Mouse (Mus musculus) kidney, embryonic 14.5 days (tissue): ENCODE measurements around the gene Nav2. TPM values are rescaled to one million over a fixed set of nuclear protein-coding genes. Genes with fewer than 3 reads are reported as not detected.

Source experiments
- ATAC-seq: fragments of 200-750 bp; cut with Nextera tagmentation; 2 replicates; pipeline ENCODE4 v1.8.0; 2017; ENCODE audit warnings: moderate number of reproducible peaks, mild to moderate bottlenecking, moderate TSS enrichment, moderate library complexity; ENCODE audit not compliant: low FRiP score, low TSS enrichment
- H3K27ac ChIP-seq: fragments of 300-500 bp; sonication (generic); 2 replicates; pipeline ENCODE4 v1.5.1; 2014; ENCODE audit warnings: low read depth, mild to moderate bottlenecking, low read length, moderate library complexity, mixed read lengths
- H3K27me3 ChIP-seq: fragments of 300-500 bp; sonication (generic); 2 replicates; pipeline ENCODE4 v1.6.1; 2014; ENCODE audit warnings: mild to moderate bottlenecking, low read length; ENCODE audit not compliant: control insufficient read depth, insufficient read depth
- H3K36me3 ChIP-seq: fragments of 300-500 bp; sonication (generic); 2 replicates; pipeline ENCODE4 v1.6.1; 2014; ENCODE audit warnings: low read length, mixed read lengths; ENCODE audit not compliant: control insufficient read depth, insufficient read depth
- H3K4me1 ChIP-seq: fragments of 300-500 bp; sonication (generic); 2 replicates; pipeline ENCODE4 v1.6.1; 2014; ENCODE audit warnings: low read length, mixed read lengths; ENCODE audit not compliant: control insufficient read depth, insufficient read depth
- H3K4me2 ChIP-seq: fragments of 300-500 bp; sonication (generic); replicated peaks from 2 replicates; pipeline ENCODE4 v1.6.1; 2014; ENCODE audit warnings: low read depth, mild to moderate bottlenecking, low read length
- H3K4me3 ChIP-seq: fragments of 300-500 bp; sonication (generic); 2 replicates; pipeline ENCODE4 v1.5.1; 2014; ENCODE audit warnings: mild to moderate bottlenecking, low read length
- H3K9ac ChIP-seq: fragments of 300-500 bp; sonication (generic); 2 replicates; pipeline ENCODE4 v1.6.1; 2014; ENCODE audit warnings: low read depth, mild to moderate bottlenecking, low read length, moderate library complexity
- H3K9me3 ChIP-seq: fragments of 300-500 bp; sonication (generic); 2 replicates; pipeline ENCODE4 v1.6.1; 2016; ENCODE audit warnings: low read length; ENCODE audit not compliant: control insufficient read depth
- WGBS: fragments of 180-500 bp; shearing (Covaris S2); extraction: QIAGEN DNeasy Blood & Tissue Kit; methylation state at CpG from one replicate; pipeline ENCODE4 v1.1.7; 2014; 5-methylcytosine and 5-hydroxymethylcytosine counted together
- polyA plus RNA-seq: library from polyadenylated mRNA; unstranded; fragments of >200 nt; fragmentation: Nextera tagmentation; extraction: Ambion mirVana; gene quantifications from 2 replicates; pipeline ENCODE4 v1.2.1, GENCODE M21; 2014

Gene Nav2
- polyA plus RNA-seq, 1 experiment from 2014 or later: 49.2 TPM

DNA sequence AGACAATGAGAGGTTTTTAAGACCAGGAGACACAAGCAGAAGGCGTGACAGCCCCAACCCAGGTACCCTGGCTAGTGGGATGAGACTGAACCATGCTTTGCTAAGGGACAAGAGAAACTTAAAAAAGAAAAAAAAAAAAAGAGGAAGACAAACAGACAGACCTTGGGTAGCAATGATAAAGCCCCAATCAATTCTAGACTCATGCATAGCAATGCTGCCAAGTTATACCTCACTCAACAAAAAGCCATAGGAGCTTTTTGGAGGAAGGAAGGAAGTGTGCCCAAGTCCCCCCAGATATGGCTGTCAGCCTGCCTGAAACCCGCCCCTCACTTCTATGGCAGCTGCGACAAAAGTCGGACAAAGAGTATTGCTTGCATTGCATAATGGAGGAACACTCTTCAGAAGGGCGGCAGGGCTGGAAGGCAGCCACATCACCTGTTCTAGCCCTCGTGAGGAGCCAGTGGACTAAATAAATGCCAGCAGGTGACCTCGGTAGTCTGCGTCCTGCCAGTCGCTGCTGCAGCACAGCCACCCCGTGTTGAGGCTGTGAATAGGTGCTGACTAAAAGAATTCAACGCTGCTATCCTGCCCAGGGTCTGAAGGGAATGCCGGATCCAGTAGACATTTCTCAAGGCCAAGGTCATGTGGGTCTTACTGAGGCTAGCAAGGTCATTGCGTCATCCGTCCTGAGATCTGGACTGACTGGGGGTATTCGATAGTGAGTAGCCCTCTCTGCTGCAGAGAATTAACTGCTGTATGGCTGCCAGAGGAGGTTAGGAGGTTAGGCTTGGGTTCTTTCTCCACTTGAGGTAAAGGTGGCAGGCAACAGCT, 696.7 kb downstream of the Nav2 start:
- no peak for ATAC-seq
- H3K4me3 ChIP-seq: no peak overlapping the region
- H3K9me3 ChIP-seq: no peaks in the 10 kb centered on the region
- no peak overlapping the region for H3K27ac ChIP-seq
- peaks cover 9% of the 10 kb centered on the region; the same call in 1 of the 2 replicates for H3K4me1 ChIP-seq
- no peak overlapping the region for H3K9ac ChIP-seq
- WGBS: 91% methylated on average over 15 of the region's 15 CpGs
- H3K4me2 ChIP-seq: no peak overlapping the region
- H3K27me3 ChIP-seq: no peaks in the 10 kb centered on the region
- H3K36me3 ChIP-seq: peaks cover 46% of the 10 kb centered on the region

GRCm38 (mm10) chr7:49616258-49616735, 707.8 kb downstream of the Nav2 start:
- H3K9ac ChIP-seq: no peak overlapping the region
- no peaks in the 10 kb centered on the region for H3K4me1 ChIP-seq
- ATAC-seq: peak; percentile 75
- H3K36me3 ChIP-seq: no peaks in the 10 kb centered on the region
- H3K4me3 ChIP-seq: no peak overlapping the region
- no peak overlapping the region; the same call in 1 of the 2 replicates for H3K4me2 ChIP-seq
- WGBS: 12% methylated on average over 5 of the region's 7 CpGs
- no peaks in the 10 kb centered on the region for H3K27me3 ChIP-seq
- no peaks in the 10 kb centered on the region for H3K9me3 ChIP-seq
- H3K27ac ChIP-seq: no peak overlapping the region

DNA sequence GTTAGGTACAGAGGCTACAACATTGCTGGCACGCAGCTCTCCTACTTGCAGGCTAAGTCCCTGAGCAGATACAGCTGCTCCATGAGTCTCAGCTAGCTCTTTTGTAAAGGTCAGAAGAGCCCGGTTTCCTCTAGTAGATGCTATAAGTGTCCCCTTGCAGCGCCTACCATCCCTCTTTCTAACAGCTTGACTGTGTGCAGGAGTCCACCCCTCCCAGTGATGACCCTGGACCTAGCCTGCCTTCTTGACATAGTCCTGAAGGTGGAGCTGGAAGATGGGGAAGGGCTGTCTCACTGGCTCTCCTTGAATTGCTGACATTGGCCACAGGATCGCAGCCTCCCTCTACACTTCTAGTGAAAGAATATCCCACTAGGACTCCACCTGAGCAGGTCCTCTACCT, 708.6 kb downstream of the Nav2 start:
- Histone ChIP-seq H3K27ac (no peak overlapping the region), H3K4me2 (no peak overlapping the region), H3K4me3 (no peak overlapping the region), H3K36me3 (no peaks in the 10 kb centered on the region), H3K9me3 (no peaks in the 10 kb centered on the region), H3K4me1 (no peaks in the 10 kb centered on the region), H3K9ac (no peak overlapping the region), H3K27me3 (no peaks in the 10 kb centered on the region)
- no peak for ATAC-seq
- 68% methylated on average over 4 of the region's 4 CpGs for WGBS

DNA sequence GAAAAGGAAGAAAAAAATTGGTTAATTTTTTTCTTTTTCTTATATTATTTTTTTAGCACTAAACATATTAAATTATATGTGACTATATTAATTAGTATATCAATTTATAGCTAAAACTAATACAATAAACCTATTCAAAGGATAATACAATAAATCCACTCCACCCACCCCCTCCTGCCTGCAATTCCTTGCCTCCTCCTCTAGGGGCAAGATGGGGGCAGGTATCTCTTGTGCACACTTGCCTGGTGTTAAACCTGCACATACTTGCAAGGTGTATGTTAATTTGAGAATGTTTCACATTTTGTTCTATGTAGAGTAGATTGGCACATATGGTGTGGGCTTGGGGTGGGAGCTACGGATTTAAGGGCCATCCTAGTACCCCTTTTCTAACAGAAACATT, 711.6 kb downstream of the Nav2 start:
- Histone ChIP-seq H3K4me3 (no peak overlapping the region), H3K9ac (no peak overlapping the region), H3K4me1 (no peaks in the 10 kb centered on the region), H3K27ac (no peak overlapping the region), H3K27me3 (no peaks in the 10 kb centered on the region), H3K36me3 (no peaks in the 10 kb centered on the region), H3K4me2 (no peak overlapping the region), H3K9me3 (no peaks in the 10 kb centered on the region)
- WGBS: 86% methylated on average over 1 of the region's 1 CpGs
- no peak for ATAC-seq

DNA sequence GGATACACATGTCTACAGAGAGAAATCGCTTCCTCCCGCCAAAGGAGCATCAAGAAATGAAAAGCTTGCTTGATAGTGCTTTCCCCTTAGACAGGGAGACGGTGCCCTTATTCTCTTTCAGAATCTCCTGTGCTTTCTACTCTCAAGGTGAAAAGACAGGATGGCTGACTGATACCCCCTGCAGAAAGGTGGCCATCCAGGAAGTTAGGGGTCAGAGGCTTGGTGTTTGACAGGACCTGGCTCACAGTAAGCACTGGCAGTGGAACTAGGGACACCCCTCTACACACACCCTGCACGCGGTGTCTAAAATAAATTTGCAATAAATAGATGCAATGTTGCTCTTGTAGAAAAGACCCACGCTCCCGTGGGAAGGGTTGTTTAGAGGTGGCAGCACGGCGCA, 723.4 kb downstream of the Nav2 start:
- H3K36me3 ChIP-seq: no peaks in the 10 kb centered on the region
- no peak overlapping the region for H3K27ac ChIP-seq
- no peak overlapping the region for H3K9ac ChIP-seq

DNA sequence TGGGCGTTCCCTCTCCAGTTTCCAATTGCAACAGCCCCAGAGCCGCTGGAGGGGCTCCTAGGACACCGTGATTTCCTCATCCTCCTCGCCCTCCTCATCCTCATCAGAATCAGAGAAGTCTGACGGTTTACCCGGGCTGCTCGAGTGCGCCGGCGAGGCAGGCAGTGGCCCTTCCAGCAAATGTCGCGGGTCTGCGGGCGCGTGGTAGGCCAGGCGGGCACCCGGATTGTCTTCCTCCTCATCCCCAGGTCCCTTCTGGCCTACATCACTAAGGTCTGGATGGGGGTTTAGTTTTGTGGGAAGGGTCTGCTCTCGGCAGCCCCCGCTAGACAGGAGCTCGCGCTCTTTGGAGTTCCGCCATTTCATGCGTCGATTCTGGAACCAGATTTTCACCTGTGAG, 723.9 kb downstream of the Nav2 start:
- H3K4me2 ChIP-seq: peak overlapping the region; percentile 17; the same call in 1 of the 2 replicates
- no peak overlapping the region for H3K27ac ChIP-seq
- no peak overlapping the region for H3K9ac ChIP-seq
- H3K36me3 ChIP-seq: no peaks in the 10 kb centered on the region
- peaks cover 83% of the 10 kb centered on the region for H3K27me3 ChIP-seq
- no peaks in the 10 kb centered on the region for H3K9me3 ChIP-seq
- peaks cover 5% of the 10 kb centered on the region; the same call in 1 of the 2 replicates for H3K4me1 ChIP-seq
- peak overlapping the region; percentile 19; the same call in 1 of the 2 replicates for H3K4me3 ChIP-seq
- 3% methylated on average over 24 of the region's 24 CpGs for WGBS
- ATAC-seq: no peak

More for the DNA sequence above, 723.4 kb downstream of the Nav2 start:
- Histone ChIP-seq H3K9me3 (no peaks in the 10 kb centered on the region), H3K27me3 (peaks cover 83% of the 10 kb centered on the region), H3K4me2 (no peak overlapping the region), H3K4me1 (peaks cover 5% of the 10 kb centered on the region; the same call in 1 of the 2 replicates), H3K4me3 (no peak overlapping the region)
- 8% methylated on average over 9 of the region's 9 CpGs for WGBS
- no peak for ATAC-seq

DNA sequence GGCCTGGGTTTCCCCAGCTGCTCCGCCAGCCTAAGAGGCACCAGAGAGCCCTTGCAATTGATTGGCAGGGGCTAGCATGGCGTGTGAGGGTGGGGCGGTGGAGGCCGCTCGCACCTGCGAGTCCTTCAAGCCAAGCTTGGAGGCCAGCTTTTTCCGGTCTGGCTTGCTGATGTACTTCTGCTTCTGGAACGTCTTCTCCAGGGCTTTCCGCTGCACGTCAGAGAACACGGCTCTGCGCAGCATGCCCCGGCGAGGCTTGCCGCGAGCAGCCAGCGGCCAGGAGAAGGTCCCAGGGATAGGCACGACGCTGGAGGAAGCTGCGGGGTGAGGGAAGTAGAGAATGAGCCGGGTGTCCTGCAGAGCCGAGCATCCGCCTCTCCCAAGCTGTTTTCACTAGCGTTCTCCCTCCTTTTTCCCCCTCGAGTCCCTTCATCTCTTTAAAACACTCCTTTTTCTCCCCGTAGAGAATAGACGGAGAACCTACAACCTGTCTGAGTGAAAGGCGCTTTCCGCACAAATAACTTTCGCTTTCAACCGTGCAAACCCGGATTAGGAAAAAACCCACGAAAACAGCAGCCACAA, 725.0 kb downstream of the Nav2 start:
- under 1% methylated on average over 33 of the region's 33 CpGs for WGBS
- ATAC-seq: peak; percentile 51; the same call in 1 of the 2 replicates

GRCm38 (mm10) chr7:49634291-49635073, 726.0 kb downstream of the Nav2 start:
- WGBS: under 1% methylated on average over 26 of the region's 26 CpGs
- Histone ChIP-seq H3K9ac (no peak overlapping the region), H3K4me2 (peak overlapping the region; percentile 38), H3K4me1 (peaks cover 5% of the 10 kb centered on the region; the same call in 1 of the 2 replicates), H3K27ac (no peak overlapping the region), H3K4me3 (peak overlapping the region; percentile 35), H3K36me3 (no peaks in the 10 kb centered on the region), H3K27me3 (peaks cover 91% of the 10 kb centered on the region), H3K9me3 (no peaks in the 10 kb centered on the region)
- no peak for ATAC-seq

More for the DNA sequence above, 725.0 kb downstream of the Nav2 start:
- H3K4me3 ChIP-seq: peak overlapping the region; percentile 35
- H3K27ac ChIP-seq: no peak overlapping the region
- no peaks in the 10 kb centered on the region for H3K36me3 ChIP-seq
- H3K9ac ChIP-seq: no peak overlapping the region
- H3K9me3 ChIP-seq: no peaks in the 10 kb centered on the region
- peak overlapping the region; percentile 38 for H3K4me2 ChIP-seq
- peaks cover 88% of the 10 kb centered on the region for H3K27me3 ChIP-seq
- peaks cover 5% of the 10 kb centered on the region; the same call in 1 of the 2 replicates for H3K4me1 ChIP-seq
